Mouse (Mus musculus) myocyte (in vitro differentiated cells): ENCODE results near the gene Epsti1.

Experiments
- CEBPB ChIP-seq: IDR thresholded peaks from 2 replicates; pipeline ENCODE4 v1.6.1; 2011; ENCODE audit warnings: mild to moderate bottlenecking, moderate library complexity; ENCODE audit not compliant: poor library complexity, insufficient read depth, severe bottlenecking
- E2F4 ChIP-seq: IDR thresholded peaks from one replicate; pipeline ENCODE4 v1.6.1; 2011; ENCODE audit warnings: mild to moderate bottlenecking, control low read depth, moderate library complexity; ENCODE audit not compliant: insufficient read depth
- MAX ChIP-seq: IDR thresholded peaks from one replicate; pipeline ENCODE4 v1.6.1; 2011; ENCODE audit warnings: low read depth, mild to moderate bottlenecking, control low read depth
- MYOD1 ChIP-seq, 3 experiments: IDR thresholded peaks; one replicate each; pipeline ENCODE4 v1.6.1; 2011; ENCODE audit warnings: control low read depth in 2 of 3, low read depth in 2 of 3, mild to moderate bottlenecking in 2 of 3, moderate library complexity in 1 of 3; ENCODE audit not compliant: insufficient read length in 2 of 3, control insufficient read depth in 1 of 3
- MYOG ChIP-seq, 3 experiments: IDR thresholded peaks; one replicate each; pipeline ENCODE4 v1.6.1; 2011; ENCODE audit warnings: control low read depth in 2 of 3, low read depth in 2 of 3, mild to moderate bottlenecking in 2 of 3; ENCODE audit not compliant: insufficient read length in 2 of 3, control insufficient read depth in 1 of 3, insufficient read depth in 1 of 3
- POLR2A ChIP-seq: IDR thresholded peaks from one replicate; pipeline ENCODE4 v1.6.1; 2011; ENCODE audit warnings: low read depth, mild to moderate bottlenecking, control low read depth, moderate library complexity; ENCODE audit not compliant: insufficient read length
- POLR2AphosphoS2 ChIP-seq: IDR thresholded peaks from one replicate; pipeline ENCODE4 v1.6.1; 2011; ENCODE audit warnings: low read depth, control low read depth; ENCODE audit not compliant: insufficient read length
- REST ChIP-seq: IDR thresholded peaks from one replicate; pipeline ENCODE4 v1.6.1; 2011; ENCODE audit warnings: mild to moderate bottlenecking, control low read depth, moderate library complexity; ENCODE audit not compliant: insufficient read depth, insufficient read length
- USF1 ChIP-seq: IDR thresholded peaks from one replicate; pipeline ENCODE4 v1.6.1; 2011; ENCODE audit warnings: low read depth, mild to moderate bottlenecking, control low read depth, moderate library complexity

DNA sequence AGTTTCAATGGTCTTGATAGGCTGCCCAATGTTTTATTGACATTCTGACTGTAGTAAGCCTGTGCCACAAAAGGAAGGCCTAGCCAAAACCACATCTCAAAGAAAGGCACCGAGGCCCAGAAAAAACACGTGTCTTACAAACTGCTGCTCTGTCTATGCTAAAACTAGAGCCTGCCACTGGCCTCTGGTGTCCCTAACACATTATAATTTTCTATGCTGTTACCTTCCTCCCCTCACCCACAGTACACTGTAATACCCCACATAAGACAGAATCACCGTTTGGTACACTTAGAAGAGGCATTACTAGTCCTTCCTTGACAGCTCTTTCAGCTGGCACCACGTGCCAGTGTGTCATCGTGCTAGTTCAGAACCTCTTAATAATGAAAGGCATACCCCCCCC is 36.4 kb upstream of the Epsti1 start:
- no peak for TF ChIP-seq E2F4
- no peak for TF ChIP-seq POLR2A
- TF ChIP-seq MAX, result no peak
- no peak for TF ChIP-seq REST
- no peak for TF ChIP-seq MYOD1 (IDR thresholded peaks at IDR 0.05; ENCODE audit: control insufficient read depth in 1 of 3, insufficient read length in 2 of 3, low read depth in 2 of 3)
- TF ChIP-seq POLR2AphosphoS2, result no peak
- no peak for TF ChIP-seq CEBPB
- no peak for TF ChIP-seq USF1
- no peak for TF ChIP-seq MYOG (IDR thresholded peaks at IDR 0.05; ENCODE audit: control insufficient read depth in 1 of 3, insufficient read depth in 1 of 3, insufficient read length in 2 of 3, low read depth in 2 of 3)
